Mouse (Mus musculus) erythroblast, embryonic 14.5 days (primary cell): ENCODE measurements around the gene 3110009E18Rik.

Experiments used
- GATA1 ChIP-seq: IDR thresholded peaks from 2 replicates; pipeline ENCODE4 v1.6.1; 2012; ENCODE audit warnings: low read length, inconsistent platforms, mixed read lengths
- TAL1 ChIP-seq: IDR thresholded peaks from 3 replicates; pipeline ENCODE4 v1.6.1; 2012; ENCODE audit warnings: low read length, inconsistent platforms, mixed read lengths

DNA sequence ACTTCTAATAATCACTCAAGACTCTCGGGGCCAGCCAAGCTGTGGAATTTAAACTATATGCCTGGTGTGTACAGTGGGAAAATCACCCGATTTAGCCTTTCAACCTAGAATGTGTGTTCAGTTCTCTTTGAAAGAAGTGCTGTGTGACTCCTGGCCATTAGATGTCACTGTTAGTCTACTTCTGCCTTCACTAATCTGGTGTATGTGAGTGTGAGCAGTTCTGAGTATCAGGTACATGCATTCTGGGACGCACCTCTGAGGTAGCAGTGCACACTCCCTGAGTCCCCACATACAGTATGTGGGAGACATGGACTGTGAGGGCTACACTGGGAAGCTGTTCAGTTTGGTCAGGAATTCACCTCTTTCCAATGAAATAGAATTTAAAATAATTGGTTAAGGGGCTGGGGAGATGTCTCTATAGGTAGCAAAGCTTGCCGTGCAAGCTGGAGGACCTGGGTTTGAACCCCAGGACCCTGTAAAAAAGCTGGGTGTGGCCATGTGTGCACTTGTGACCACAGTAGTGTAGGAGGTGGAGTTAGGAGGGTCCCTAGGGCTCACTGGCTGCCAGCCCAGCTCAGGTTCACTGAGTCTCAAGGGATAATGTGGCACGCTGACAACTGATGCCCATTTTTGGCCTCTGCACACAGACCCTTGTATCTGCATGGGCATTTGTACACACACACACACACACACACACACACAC is 51.0 kb downstream of the 3110009E18Rik start:
- no peak for TF ChIP-seq GATA1
- TF ChIP-seq TAL1: no peak
